Mouse (Mus musculus) hindbrain, embryonic 13.5 days (tissue): ENCODE data around the gene Cacna2d1. TPM values are rescaled to one million over a fixed set of nuclear protein-coding genes. Genes with fewer than 3 reads are reported as not detected.

Experiments
- ATAC-seq: fragments of 200-750 bp; cut with Nextera tagmentation; 2 replicates; pipeline ENCODE4 v1.8.0; 2017; ENCODE audit warnings: moderate TSS enrichment; ENCODE audit not compliant: low FRiP score
- H3K27ac ChIP-seq: fragments of 300-500 bp; sonication (generic); 2 replicates; pipeline ENCODE4 v1.5.1; 2015; ENCODE audit warnings: inconsistent platforms, mild to moderate bottlenecking, moderate library complexity
- H3K27me3 ChIP-seq: fragments of 300-500 bp; sonication (generic); 2 replicates; pipeline ENCODE4 v1.6.1; 2015; ENCODE audit warnings: mild to moderate bottlenecking, inconsistent platforms
- H3K36me3 ChIP-seq: fragments of 300-500 bp; sonication (generic); 2 replicates; pipeline ENCODE4 v1.6.1; 2015; ENCODE audit warnings: mild to moderate bottlenecking, inconsistent platforms
- H3K4me1 ChIP-seq: fragments of 300-500 bp; sonication (generic); replicated peaks from 2 replicates; pipeline ENCODE4 v1.6.1; 2015; ENCODE audit warnings: inconsistent platforms
- H3K4me2 ChIP-seq: fragments of 300-500 bp; sonication (generic); 2 replicates; pipeline ENCODE4 v1.6.1; 2015; ENCODE audit warnings: inconsistent platforms, mild to moderate bottlenecking, moderate library complexity
- H3K4me3 ChIP-seq: fragments of 300-500 bp; sonication (generic); 2 replicates; pipeline ENCODE4 v1.5.1; 2015; ENCODE audit warnings: mild to moderate bottlenecking, inconsistent platforms
- H3K9ac ChIP-seq: fragments of 300-500 bp; sonication (generic); 2 replicates; pipeline ENCODE4 v1.6.1; 2015; ENCODE audit warnings: mild to moderate bottlenecking, inconsistent platforms
- H3K9me3 ChIP-seq: fragments of 300-500 bp; sonication (generic); 2 replicates; pipeline ENCODE4 v1.6.1; 2016; ENCODE audit warnings: inconsistent platforms
- WGBS: fragments of 180-500 bp; shearing (Covaris S2); methylation state at CpG from one replicate; pipeline ENCODE4 v1.1.7; 2015; 5-methylcytosine and 5-hydroxymethylcytosine counted together
- polyA plus RNA-seq: library from polyadenylated mRNA; unstranded; fragments of >200 nt; fragmentation: Nextera tagmentation; extraction: Ambion mirVana; gene quantifications from 2 replicates; pipeline ENCODE4 v1.2.1, GENCODE M21; 2015

The Cacna2d1 gene
- polyA plus RNA-seq, 1 experiment from 2014 or later, result 38.5 TPM

DNA sequence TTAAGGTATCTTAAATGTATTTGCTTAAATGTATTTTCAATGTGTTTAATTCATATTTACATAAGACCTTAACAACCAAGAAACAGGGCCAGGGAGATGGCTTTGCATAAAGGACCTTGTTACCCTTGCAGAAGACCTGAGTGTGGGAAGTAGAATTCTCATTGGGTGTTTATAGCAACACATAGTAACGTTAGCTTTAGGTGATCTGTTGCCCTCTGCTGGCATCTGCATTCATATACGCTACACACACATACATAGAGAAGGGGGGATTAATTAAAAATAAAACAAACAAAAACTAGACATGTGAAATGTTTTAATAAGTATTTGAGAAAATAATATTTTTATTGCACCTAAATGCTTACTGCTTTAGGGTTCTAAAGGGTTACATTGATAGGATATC, 265.3 kb downstream of the Cacna2d1 start:
- no peak overlapping the region for H3K4me2 ChIP-seq
- no peaks in the 10 kb centered on the region for H3K9me3 ChIP-seq
- H3K27me3 ChIP-seq, result no peaks in the 10 kb centered on the region
- ATAC-seq, result peak; percentile 74
- H3K4me3 ChIP-seq, result no peak overlapping the region
- H3K9ac ChIP-seq, result no peak overlapping the region
- WGBS, result 50% methylated on average over 2 of the region's 2 CpGs
- H3K27ac ChIP-seq, result no peak overlapping the region
- no peaks in the 10 kb centered on the region for H3K36me3 ChIP-seq
- no peaks in the 10 kb centered on the region for H3K4me1 ChIP-seq

GRCm38 (mm10) chr5:16221960-16222359, 287.5 kb downstream of the Cacna2d1 start:
- H3K9me3 ChIP-seq, result no peaks in the 10 kb centered on the region

GRCm38 (mm10) chr5:16225359-16225758, 290.9 kb downstream of the Cacna2d1 start:
- ATAC-seq, result no peak
- no peak overlapping the region for H3K4me3 ChIP-seq
- H3K36me3 ChIP-seq, result no peaks in the 10 kb centered on the region
- no peak overlapping the region for H3K4me2 ChIP-seq
- 0 out of 2 replicates have a peak, but pooled peaks cover 2% of the 10 kb centered on the region for H3K4me1 ChIP-seq
- no peaks in the 10 kb centered on the region for H3K27me3 ChIP-seq
- no peaks in the 10 kb centered on the region for H3K9me3 ChIP-seq
- no peak overlapping the region for H3K9ac ChIP-seq
- WGBS, result 31% methylated on average over 2 of the region's 2 CpGs
- H3K27ac ChIP-seq, result peak overlapping the region; percentile 53; the same call in 1 of the 2 replicates

More at GRCm38 (mm10) chr5:16221960-16222359, 287.5 kb downstream of the Cacna2d1 start:
- H3K36me3 ChIP-seq, result no peaks in the 10 kb centered on the region
- WGBS, result 70% methylated on average over 4 of the region's 4 CpGs
- no peaks in the 10 kb centered on the region for H3K4me1 ChIP-seq
- H3K27me3 ChIP-seq, result no peaks in the 10 kb centered on the region
- H3K4me2 ChIP-seq, result no peak overlapping the region
- no peak overlapping the region for H3K27ac ChIP-seq
- no peak overlapping the region for H3K4me3 ChIP-seq
- no peak for ATAC-seq
- H3K9ac ChIP-seq, result no peak overlapping the region

DNA sequence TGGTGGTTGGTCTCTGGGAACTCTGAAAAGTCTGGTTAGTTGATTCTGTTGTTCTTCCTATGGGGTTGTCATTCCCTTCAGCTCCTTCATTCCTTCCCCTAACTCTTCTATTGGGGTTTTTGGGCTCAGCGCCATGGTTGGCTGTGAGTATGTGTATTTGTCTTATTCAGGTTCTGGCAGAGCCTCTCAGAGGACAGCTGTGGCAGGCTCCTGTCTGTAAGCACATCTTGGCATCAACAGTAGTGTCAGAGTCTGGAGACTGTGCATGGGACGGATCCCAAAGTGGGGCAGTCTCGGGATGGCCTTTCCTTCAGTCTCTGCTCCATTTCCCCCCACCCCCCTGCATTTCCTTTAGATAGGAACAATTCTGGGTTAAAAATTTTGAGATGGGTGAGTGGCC, 294.9 kb downstream of the Cacna2d1 start:
- ATAC-seq, result no peak
- Histone ChIP-seq H3K9me3 (no peaks in the 10 kb centered on the region), H3K9ac (no peak overlapping the region), H3K4me1 (peaks cover 7% of the 10 kb centered on the region), H3K4me3 (no peak overlapping the region), H3K27ac (no peak overlapping the region), H3K4me2 (no peak overlapping the region), H3K36me3 (no peaks in the 10 kb centered on the region), H3K27me3 (no peaks in the 10 kb centered on the region)
- 78% methylated on average over 3 of the region's 3 CpGs for WGBS

GRCm38 (mm10) chr5:16231477-16231876, 297.0 kb downstream of the Cacna2d1 start:
- WGBS, result 84% methylated on average over 9 of the region's 9 CpGs
- Histone ChIP-seq H3K27me3 (no peaks in the 10 kb centered on the region), H3K27ac (no peak overlapping the region), H3K4me3 (no peak overlapping the region), H3K9ac (no peak overlapping the region), H3K4me2 (no peak overlapping the region), H3K4me1 (peaks cover 25% of the 10 kb centered on the region), H3K9me3 (no peaks in the 10 kb centered on the region), H3K36me3 (no peaks in the 10 kb centered on the region)
- ATAC-seq, result no peak

- no peaks in the 10 kb centered on the region for H3K36me3 ChIP-seq
- 39% methylated on average over 6 of the region's 6 CpGs for WGBS
- H3K27me3 ChIP-seq, result no peaks in the 10 kb centered on the region
- peak overlapping the region; percentile 43; the same call in 1 of the 2 replicates for H3K9ac ChIP-seq
- no peak overlapping the region for H3K4me3 ChIP-seq
- no peak overlapping the region for H3K4me2 ChIP-seq
- no peak for ATAC-seq
- peak overlapping the region; percentile 75 for H3K27ac ChIP-seq
- peaks cover 30% of the 10 kb centered on the region for H3K4me1 ChIP-seq
- H3K9me3 ChIP-seq, result no peaks in the 10 kb centered on the region
These were observed 300.4 kb downstream of the Cacna2d1 start for GRCm38 (mm10) chr5:16234891-16235290.

- Histone ChIP-seq H3K4me2 (no peak overlapping the region), H3K4me1 (peaks cover 30% of the 10 kb centered on the region), H3K4me3 (no peak overlapping the region), H3K9me3 (no peaks in the 10 kb centered on the region), H3K27ac (peak overlapping the region; percentile 75), H3K27me3 (no peaks in the 10 kb centered on the region), H3K36me3 (no peaks in the 10 kb centered on the region), H3K9ac (no peak overlapping the region)
- WGBS, result 71% methylated on average over 2 of the region's 2 CpGs
- no peak for ATAC-seq
These were observed 301.4 kb downstream of the Cacna2d1 start for GRCm38 (mm10) chr5:16235864-16236263.

DNA sequence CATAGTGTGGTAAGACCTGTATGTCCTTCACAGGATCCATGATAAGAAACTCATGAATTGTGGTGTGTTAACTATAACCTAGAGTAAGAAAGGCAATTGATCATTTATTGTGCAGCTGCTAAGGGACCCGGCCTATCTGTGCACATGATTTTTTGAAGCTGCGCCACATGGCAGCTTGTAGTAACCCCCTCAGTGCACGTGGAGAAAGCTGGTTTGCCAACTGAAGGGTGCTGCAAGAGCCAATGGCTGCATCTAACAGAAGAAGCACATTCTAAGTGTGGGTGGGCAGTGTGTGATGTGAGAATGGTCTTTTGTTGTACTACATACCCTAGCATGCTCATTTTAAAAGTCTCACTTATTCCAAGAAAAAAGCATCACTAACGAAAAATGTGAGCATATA, 302.1 kb downstream of the Cacna2d1 start:
- Histone ChIP-seq H3K4me2 (no peak overlapping the region), H3K9ac (no peak overlapping the region), H3K9me3 (no peaks in the 10 kb centered on the region), H3K27me3 (no peaks in the 10 kb centered on the region), H3K27ac (peak overlapping the region; percentile 64), H3K4me1 (peaks cover 30% of the 10 kb centered on the region), H3K4me3 (no peak overlapping the region), H3K36me3 (no peaks in the 10 kb centered on the region)
- 62% methylated on average over 4 of the region's 4 CpGs for WGBS
- ATAC-seq, result no peak

DNA sequence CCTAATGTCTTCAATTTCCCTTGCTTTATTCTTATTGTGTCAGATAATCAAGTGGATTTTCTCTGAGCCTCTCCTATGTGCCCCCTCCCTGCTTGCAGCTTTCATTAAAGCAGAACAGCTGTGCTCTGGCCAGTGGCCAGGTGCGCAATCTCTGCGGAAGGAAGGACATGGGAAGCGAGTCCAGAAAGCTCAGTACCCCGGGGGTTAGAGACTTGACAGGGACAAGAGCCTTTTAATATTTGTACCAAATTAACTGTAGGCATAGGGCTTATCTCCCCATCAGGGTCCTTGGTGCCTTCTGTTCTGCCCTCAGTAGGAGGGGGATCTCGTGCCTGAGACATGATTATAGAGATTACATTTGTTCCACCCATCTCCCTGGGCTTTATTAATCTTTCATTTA, 303.5 kb downstream of the Cacna2d1 start:
- Histone ChIP-seq H3K9ac (no peak overlapping the region), H3K36me3 (no peaks in the 10 kb centered on the region), H3K4me2 (no peak overlapping the region), H3K27ac (peak overlapping the region; percentile 78), H3K9me3 (no peaks in the 10 kb centered on the region), H3K4me1 (peaks cover 30% of the 10 kb centered on the region), H3K27me3 (no peaks in the 10 kb centered on the region), H3K4me3 (no peak overlapping the region)
- 31% methylated on average over 5 of the region's 5 CpGs for WGBS
- ATAC-seq, result peak; percentile 86

DNA sequence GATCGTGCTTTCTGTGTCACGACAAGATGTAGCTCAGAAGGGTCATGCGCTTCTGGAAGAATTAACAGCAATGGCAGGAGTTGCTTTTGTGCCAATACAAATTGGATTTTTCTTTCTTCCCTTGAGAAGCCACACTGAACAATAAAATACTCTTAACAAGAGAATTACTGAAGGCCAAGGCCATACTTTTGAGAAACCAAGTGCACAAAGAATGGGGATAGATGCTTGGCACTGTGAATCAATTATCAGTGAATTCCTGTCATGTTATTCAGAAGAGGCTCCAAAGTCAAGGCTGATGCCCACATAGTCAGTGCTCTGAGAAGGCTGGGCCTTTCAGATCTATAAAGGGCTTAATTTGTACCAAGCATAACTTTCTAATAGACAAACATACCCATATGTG, 305.8 kb downstream of the Cacna2d1 start:
- no peaks in the 10 kb centered on the region for H3K27me3 ChIP-seq
- H3K9me3 ChIP-seq, result no peaks in the 10 kb centered on the region
- H3K9ac ChIP-seq, result no peak overlapping the region
- H3K4me2 ChIP-seq, result no peak overlapping the region
- peaks cover 16% of the 10 kb centered on the region for H3K4me1 ChIP-seq
- no peak for ATAC-seq
- H3K36me3 ChIP-seq, result no peaks in the 10 kb centered on the region
- no peak overlapping the region for H3K4me3 ChIP-seq
- 56% methylated on average over 3 of the region's 3 CpGs for WGBS
- no peak overlapping the region for H3K27ac ChIP-seq

- WGBS, result 46% methylated on average over 2 of the region's 2 CpGs
- ATAC-seq, result peak; percentile 39; the same call in 1 of the 2 replicates
- Histone ChIP-seq H3K27ac (no peak overlapping the region), H3K36me3 (no peaks in the 10 kb centered on the region), H3K27me3 (no peaks in the 10 kb centered on the region), H3K4me1 (no peaks in the 10 kb centered on the region), H3K9me3 (no peaks in the 10 kb centered on the region), H3K4me2 (no peak overlapping the region), H3K9ac (no peak overlapping the region), H3K4me3 (no peak overlapping the region)
These were observed 309.1 kb downstream of the Cacna2d1 start for GRCm38 (mm10) chr5:16243599-16243998.

- H3K27ac ChIP-seq, result peak overlapping the region; percentile 9; the same call in 1 of the 2 replicates
- 55% methylated on average over 6 of the region's 6 CpGs for WGBS
- H3K4me2 ChIP-seq, result no peak overlapping the region
- peak; percentile 57; the same call in 1 of the 2 replicates for ATAC-seq
- H3K9me3 ChIP-seq, result no peaks in the 10 kb centered on the region
- peaks cover 4% of the 10 kb centered on the region; the same call in 1 of the 2 replicates for H3K4me1 ChIP-seq
- H3K9ac ChIP-seq, result no peak overlapping the region
- H3K4me3 ChIP-seq, result no peak overlapping the region
- H3K27me3 ChIP-seq, result no peaks in the 10 kb centered on the region
- peaks cover 4% of the 10 kb centered on the region for H3K36me3 ChIP-seq
These were observed 318.4 kb downstream of the Cacna2d1 start for GRCm38 (mm10) chr5:16252738-16253513.

GRCm38 (mm10) chr5:16253768-16254167, 319.3 kb downstream of the Cacna2d1 start:
- peaks cover 4% of the 10 kb centered on the region for H3K36me3 ChIP-seq
- ATAC-seq, result no peak
- peaks cover 4% of the 10 kb centered on the region; the same call in 1 of the 2 replicates for H3K4me1 ChIP-seq
- no peak overlapping the region for H3K4me2 ChIP-seq
- H3K27ac ChIP-seq, result no peak overlapping the region
- WGBS, result 92% methylated on average over 1 of the region's 1 CpGs
- no peak overlapping the region for H3K9ac ChIP-seq
- H3K27me3 ChIP-seq, result no peaks in the 10 kb centered on the region
- no peak overlapping the region for H3K4me3 ChIP-seq
- H3K9me3 ChIP-seq, result no peaks in the 10 kb centered on the region
